Comparison of ENCODE assay signal across 22 mouse cellular contexts in the genomic region with DNA sequence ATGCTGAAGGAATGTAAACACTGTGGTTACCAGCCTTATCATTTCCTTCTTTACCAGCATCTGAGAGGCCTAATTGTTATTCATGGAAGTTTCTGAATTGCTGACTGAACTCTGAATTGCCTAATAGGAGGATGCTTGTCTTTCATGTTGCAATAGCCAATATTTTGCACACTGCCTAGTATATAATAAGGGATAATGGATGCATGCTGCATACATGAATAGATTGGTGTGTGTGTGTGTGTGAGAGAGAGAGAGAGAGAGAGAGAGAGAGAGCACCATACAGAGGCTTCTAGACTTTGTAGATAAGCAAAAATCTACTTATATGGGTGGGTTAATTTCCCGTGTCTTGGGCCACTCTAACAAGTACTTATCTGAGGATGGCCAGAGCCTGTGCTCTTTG.
"Had no signal": no experiment of that assay in that cellular context is flagged by ENCODE, and none has a peak within 500 bp of the region (broad histone marks: within the 10 kb centered on the region; RNA-seq: fewer than 3 reads in every experiment).

No protein-coding gene starts in this region.

- DNase-seq: kidney, adult 9 months; kidney, postnatal 14 days; kidney, postnatal 4 days; liver, postnatal 0 days; lung, embryonic 14.5 days; lung, postnatal 36 days; midbrain, embryonic 14.5 days; right cerebral cortex, adult 18-20 months; right cerebral cortex, postnatal 14 days; right cerebral cortex, postnatal 4 days; thymus, adult 2 months; thymus, postnatal 14 days; thymus, postnatal 4 days had no signal

- H3K27ac ChIP-seq: limb, embryonic 10.5 days; limb, embryonic 13.5 days; liver, embryonic 14.5 days; midbrain, embryonic 10.5 days; neural tube, embryonic 12.5 days; neural tube, embryonic 15.5 days; stomach, postnatal 0 days had no signal

- H3K4me3 ChIP-seq: limb, embryonic 10.5 days; limb, embryonic 13.5 days; megakaryocyte, embryonic 14.5 days; midbrain, embryonic 10.5 days; neural tube, embryonic 12.5 days; neural tube, embryonic 15.5 days had no signal

- H3K27me3 ChIP-seq: limb, embryonic 13.5 days; neural tube, embryonic 12.5 days; neural tube, embryonic 15.5 days had no signal

- H3K9ac ChIP-seq: limb, embryonic 13.5 days; liver, embryonic 14.5 days; liver, postnatal 0 days; lung, embryonic 14.5 days; neural tube, embryonic 12.5 days; neural tube, embryonic 15.5 days had no signal

- H3K9me3 ChIP-seq: limb, embryonic 10.5 days; limb, embryonic 13.5 days; megakaryocyte, embryonic 14.5 days; midbrain, embryonic 10.5 days; neural tube, embryonic 12.5 days; neural tube, embryonic 15.5 days had no signal

- ATAC-seq: liver, postnatal 0 days; lung, postnatal 0 days had no signal

- H3K36me3 ChIP-seq: neural tube, embryonic 15.5 days had no signal

- H3K4me2 ChIP-seq: limb, embryonic 13.5 days; lung, embryonic 14.5 days; neural tube, embryonic 12.5 days; neural tube, embryonic 15.5 days had no signal
